Mouse (Mus musculus) CH12.LX (cell line): Measurements from ENCODE around the gene Mbd3l1.

ENCODE experiments used
- CTCF ChIP-seq, 2 experiments: IDR thresholded peaks in 1 of 2; conservative IDR thresholded peaks in 1 of 2; 2 replicates each; pipeline ENCODE4 v1.5.1; 2011 to 2012; ENCODE audit warnings: low read depth in 2 of 2, low read length in 2 of 2, improper control_type of control experiment in 1 of 2, inconsistent platforms in 1 of 2, mild to moderate bottlenecking in 1 of 2, moderate library complexity in 1 of 2
- E2F4 ChIP-seq: IDR thresholded peaks from 2 replicates; pipeline ENCODE4 v1.6.1; 2011; ENCODE audit warnings: low read depth, low read length, improper control_type of control experiment; ENCODE audit not compliant: insufficient replicate concordance
- ELF1 ChIP-seq: IDR thresholded peaks from 2 replicates; pipeline ENCODE4 v1.6.1; 2014; ENCODE audit warnings: low read depth, mild to moderate bottlenecking, inconsistent platforms, low read length, improper control_type of control experiment
- EP300 ChIP-seq: IDR thresholded peaks from 2 replicates; pipeline ENCODE4 v1.6.1; 2011; ENCODE audit warnings: low read length, improper control_type of control experiment
- KAT2A ChIP-seq: IDR thresholded peaks from 2 replicates; pipeline ENCODE4 v1.6.1; 2012; ENCODE audit warnings: low read length, improper control_type of control experiment, inconsistent platforms; ENCODE audit not compliant: insufficient replicate concordance
- MAFK ChIP-seq: IDR thresholded peaks from 2 replicates; pipeline ENCODE4 v1.6.1; 2011; ENCODE audit warnings: low read length, improper control_type of control experiment; ENCODE audit not compliant: insufficient replicate concordance
- MAX ChIP-seq: IDR thresholded peaks from 2 replicates; pipeline ENCODE4 v1.6.1; 2011; ENCODE audit warnings: low read length, improper control_type of control experiment
- MEF2A ChIP-seq: IDR thresholded peaks from 2 replicates; pipeline ENCODE4 v1.6.1; 2014; ENCODE audit warnings: low read depth, mild to moderate bottlenecking, inconsistent platforms, low read length, improper control_type of control experiment, borderline replicate concordance
- POLR2A ChIP-seq: IDR thresholded peaks from 2 replicates; pipeline ENCODE4 v1.6.1; 2011; ENCODE audit warnings: low read depth, mild to moderate bottlenecking, improper control_type of control experiment, low read length
- POLR2AphosphoS2 ChIP-seq: IDR thresholded peaks from 2 replicates; pipeline ENCODE4 v1.6.1; 2011; ENCODE audit warnings: low read depth, low read length, improper control_type of control experiment
- SIN3A ChIP-seq: IDR thresholded peaks from 2 replicates; pipeline ENCODE4 v1.6.1; 2012; ENCODE audit warnings: low read length, improper control_type of control experiment, inconsistent platforms

GRCm38 (mm10) chr9:18478168-18478567 is at the start of gene Mbd3l1, which contains the start of gene Zfp558:
- no peak for TF ChIP-seq KAT2A
- TF ChIP-seq SIN3A: no peak
- TF ChIP-seq POLR2A: no peak
- TF ChIP-seq CTCF (conservative IDR thresholded peaks at IDR 0.05 in 1 of 2, IDR thresholded peaks at IDR 0.05 in 1 of 2; ENCODE audit: low read depth in 2 of 2, low read length in 2 of 2): no peak
- TF ChIP-seq MAX: no peak
- TF ChIP-seq MEF2A: no peak
- TF ChIP-seq EP300: no peak
- TF ChIP-seq E2F4: no peak
- no peak for TF ChIP-seq POLR2AphosphoS2
- TF ChIP-seq ELF1: no peak
- no peak for TF ChIP-seq MAFK
